Mouse (Mus musculus) kidney, adult 2 months (tissue): ENCODE results near the gene Kcnk1. TPM values are rescaled to one million over a fixed set of nuclear protein-coding genes. Genes with fewer than 3 reads are reported as not detected.

Source experiments
- DNase-seq: peaks from one replicate; pipeline ENCODE4 v3.0.0; 2021
- H3K27ac ChIP-seq: fragments of 200-500 bp; 2 replicates; pipeline ENCODE4 v1.5.1; 2012; ENCODE audit warnings: low read depth, low read length, control low read depth, inconsistent platforms; ENCODE audit not compliant: insufficient read depth
- H3K27me3 ChIP-seq: fragments of 200-500 bp; replicated peaks from 2 replicates; pipeline ENCODE4 v1.6.1; 2012; ENCODE audit warnings: mild to moderate bottlenecking, moderate library complexity, low read length, inconsistent platforms; ENCODE audit not compliant: control insufficient read depth, insufficient read depth
- H3K36me3 ChIP-seq: fragments of 200-500 bp; 2 replicates; pipeline ENCODE4 v1.6.1; 2012; ENCODE audit warnings: mild to moderate bottlenecking, moderate library complexity, low read length, inconsistent platforms; ENCODE audit not compliant: control insufficient read depth, insufficient read depth
- H3K4me1 ChIP-seq: fragments of 200-500 bp; 2 replicates; pipeline ENCODE4 v1.6.1; 2011; ENCODE audit warnings: low read length; ENCODE audit not compliant: control insufficient read depth, insufficient read depth
- H3K4me3 ChIP-seq: fragments of 200-500 bp; 2 replicates; pipeline ENCODE4 v1.5.1; 2011; ENCODE audit warnings: mild to moderate bottlenecking, low read depth, low read length, control low read depth; ENCODE audit not compliant: insufficient read depth
- CTCF ChIP-seq: fragments of 200-500 bp; conservative IDR thresholded peaks from 2 replicates; pipeline ENCODE4 v1.5.1; 2011; ENCODE audit warnings: low read depth, mild to moderate bottlenecking, control low read depth, low read length, moderate library complexity, mixed read lengths; ENCODE audit not compliant: insufficient read depth, insufficient read length
- POLR2A ChIP-seq: fragments of 200-500 bp; IDR thresholded peaks from one replicate; pipeline ENCODE4 v1.6.1; 2011; ENCODE audit warnings: low read depth, low read length, control low read depth
- WGBS: fragments of 180-500 bp; shearing (Covaris S2); methylation state at CpG from one replicate; pipeline ENCODE4 v1.1.7; 2018; 5-methylcytosine and 5-hydroxymethylcytosine counted together
- polyA plus RNA-seq: library from polyadenylated mRNA; depleted of rRNA; stranded (reverse); fragments of >200 nt; gene quantifications from 2 replicates; pipeline ENCODE4 v1.2.3, GENCODE M21; 2012; rRNA removed

The Kcnk1 gene
- 91.2 and 123 TPM in 2 replicates for polyA plus RNA-seq

- H3K27me3 ChIP-seq, result no peaks in the 10 kb centered on the region
- peak within 1 kb of the TSS; percentile 62 for H3K4me3 ChIP-seq
- 2% methylated on average over 73 of the region's 73 CpGs for WGBS
- peaks cover 5% of the 10 kb centered on the region; the same call in 1 of the 2 replicates for H3K4me1 ChIP-seq
- peak within 1 kb of the TSS; percentile 88 for H3K27ac ChIP-seq
- no peaks in the 10 kb centered on the region for H3K36me3 ChIP-seq
- peak; percentile 77 for DNase-seq
- TF ChIP-seq POLR2A, result no peak
- TF ChIP-seq CTCF, result no peak
These were observed at the start of gene Kcnk1 for GRCm38 (mm10) chr8:125995101-125995986. Gene Kcnk1 (plus strand): TSS chr8:125995170.

DNA sequence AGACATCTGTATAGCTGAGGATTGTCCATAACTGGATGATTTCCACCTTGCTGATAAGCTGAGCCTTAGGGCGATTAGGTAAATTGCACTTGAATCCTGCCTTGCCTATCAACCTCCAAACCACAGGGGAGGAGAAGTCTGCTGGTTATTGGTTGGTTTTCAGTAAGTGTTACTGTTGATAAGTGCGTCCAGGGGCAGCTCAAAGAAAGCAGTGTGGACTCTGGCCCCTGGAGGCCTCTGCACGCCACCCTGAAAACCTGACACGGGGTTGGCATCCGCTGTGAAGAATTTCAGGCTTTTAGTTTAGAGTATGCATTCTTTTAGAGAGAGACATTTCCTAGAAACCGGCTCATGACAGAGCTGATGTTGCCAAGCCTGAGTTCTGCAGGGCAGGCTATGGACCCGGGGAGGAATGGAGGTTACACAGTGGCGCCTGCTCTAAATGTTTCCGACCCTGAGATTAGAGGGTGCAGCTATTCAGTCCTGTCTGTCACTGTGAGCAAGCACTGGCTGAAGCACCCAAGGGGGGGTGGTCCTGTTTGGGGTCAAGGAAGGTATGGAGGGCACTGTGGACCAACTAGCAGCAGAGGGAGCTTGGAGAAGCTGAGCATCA lies 46.2 kb upstream of the Kcnk1 start:
- H3K36me3 ChIP-seq, result no peaks in the 10 kb centered on the region
- no peaks in the 10 kb centered on the region for H3K27me3 ChIP-seq
- no peak overlapping the region for H3K4me3 ChIP-seq
- WGBS, result 47% methylated on average over 9 of the region's 9 CpGs
- TF ChIP-seq POLR2A (no peak), CTCF (no peak)
- no peaks in the 10 kb centered on the region; the same call in 1 of the 2 replicates for H3K4me1 ChIP-seq
- DNase-seq, result peak; percentile 51
- H3K27ac ChIP-seq, result no peak overlapping the region

DNA sequence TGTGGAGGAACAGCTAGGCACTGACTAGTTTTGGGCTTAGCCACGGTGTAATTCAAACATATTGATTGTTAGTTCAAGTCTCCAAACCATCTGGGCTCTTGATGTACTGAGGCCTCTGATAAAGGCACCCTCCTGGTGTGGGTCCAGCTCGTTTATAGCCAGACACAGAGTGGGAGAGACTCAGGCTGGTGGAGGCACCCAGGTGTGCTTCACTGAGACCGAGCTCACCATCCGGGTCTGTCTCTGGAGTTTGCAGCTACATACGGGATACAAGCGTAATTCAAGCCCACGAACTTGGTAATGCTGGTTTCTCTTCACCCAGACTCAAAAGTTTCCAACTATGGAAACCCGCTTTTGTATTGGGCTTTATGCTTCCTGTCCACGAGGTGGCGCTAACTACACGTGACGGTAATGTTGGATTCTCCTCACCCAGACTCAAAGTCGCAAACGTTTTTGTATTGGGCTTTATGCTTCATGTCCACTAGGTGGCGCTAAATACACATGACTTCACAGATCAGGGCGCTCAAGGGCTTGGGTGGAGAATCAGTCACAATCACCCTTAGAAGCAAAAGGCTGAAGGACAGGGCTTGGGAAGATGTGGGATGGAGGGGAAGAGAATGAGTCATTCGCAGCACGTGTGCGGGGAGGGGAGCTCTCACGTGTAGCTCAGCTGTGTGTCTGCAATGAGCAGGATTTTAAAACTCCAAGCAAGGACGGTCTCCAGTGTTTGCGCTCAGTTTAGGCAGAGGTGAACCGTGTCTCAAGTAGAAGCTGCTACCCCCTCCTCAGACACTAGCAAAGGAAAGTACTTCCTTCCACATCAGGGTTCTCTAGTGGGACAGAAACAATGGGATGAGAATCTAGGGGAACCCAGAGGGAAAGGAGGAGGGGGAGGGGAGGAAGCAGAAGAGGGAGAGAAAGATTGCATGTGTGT lies 44.7 kb upstream of the Kcnk1 start:
- no peaks in the 10 kb centered on the region for H3K36me3 ChIP-seq
- H3K4me1 ChIP-seq, result no peaks in the 10 kb centered on the region; the same call in 1 of the 2 replicates
- 20% methylated on average over 23 of the region's 23 CpGs for WGBS
- H3K27me3 ChIP-seq, result no peaks in the 10 kb centered on the region
- DNase-seq, result peak; percentile 93
- TF ChIP-seq CTCF (peak; percentile 96), POLR2A (no peak)
- no peak overlapping the region for H3K27ac ChIP-seq
- H3K4me3 ChIP-seq, result no peak overlapping the region

GRCm38 (mm10) chr8:125955671-125956070 lies 39.3 kb upstream of the Kcnk1 start:
- no peak overlapping the region for H3K4me3 ChIP-seq
- 14% methylated on average over 11 of the region's 11 CpGs for WGBS
- TF ChIP-seq CTCF, result peak; percentile 62
- TF ChIP-seq POLR2A, result no peak
- H3K27ac ChIP-seq, result no peak overlapping the region
- H3K36me3 ChIP-seq, result no peaks in the 10 kb centered on the region
- peak; percentile 32 for DNase-seq
- H3K27me3 ChIP-seq, result no peaks in the 10 kb centered on the region
- H3K4me1 ChIP-seq, result no peaks in the 10 kb centered on the region

DNA sequence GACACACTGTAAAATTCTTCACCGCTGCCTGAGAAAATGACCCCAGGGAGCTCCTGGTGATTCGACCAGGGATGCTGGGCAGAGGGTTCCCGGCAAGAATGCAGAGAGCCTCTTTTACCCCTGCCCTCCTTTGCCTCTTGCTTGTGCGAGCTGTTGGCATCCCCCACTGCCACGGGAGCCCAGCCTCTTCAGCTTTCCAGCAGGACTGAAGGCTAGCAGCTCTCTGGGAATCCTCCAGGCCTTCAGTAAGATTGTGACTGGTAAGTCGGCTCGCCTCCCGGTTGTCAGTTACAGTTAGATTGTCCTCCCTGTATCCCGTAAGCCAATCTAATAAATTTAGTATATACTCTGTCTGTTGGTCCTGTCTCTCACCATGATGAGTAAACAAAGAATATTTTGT lies 38.2 kb upstream of the Kcnk1 start:
- no peaks in the 10 kb centered on the region for H3K4me1 ChIP-seq
- H3K4me3 ChIP-seq, result no peak overlapping the region
- no peak for DNase-seq
- 77% methylated on average over 9 of the region's 9 CpGs for WGBS
- H3K36me3 ChIP-seq, result no peaks in the 10 kb centered on the region
- H3K27me3 ChIP-seq, result no peaks in the 10 kb centered on the region
- H3K27ac ChIP-seq, result no peak overlapping the region
- no peak for TF ChIP-seq CTCF
- no peak for TF ChIP-seq POLR2A

GRCm38 (mm10) chr8:125957226-125957993 lies 37.6 kb upstream of the Kcnk1 start:
- Histone ChIP-seq H3K27ac (no peak overlapping the region), H3K4me1 (no peaks in the 10 kb centered on the region), H3K4me3 (no peak overlapping the region), H3K36me3 (no peaks in the 10 kb centered on the region), H3K27me3 (no peaks in the 10 kb centered on the region)
- WGBS, result 72% methylated on average over 13 of the region's 13 CpGs
- TF ChIP-seq CTCF (no peak), POLR2A (no peak)
- no peak for DNase-seq
